Mouse (Mus musculus) central nervous system, embryonic 11.5 days (tissue): Measurements from ENCODE around the gene Jag1. TPM values are rescaled to one million over a fixed set of nuclear protein-coding genes. Genes with fewer than 3 reads are reported as not detected.

Experiments used
- polyA plus RNA-seq: library from polyadenylated mRNA; depleted of rRNA; stranded (reverse); fragments of >200 nt; gene quantifications from 2 replicates; pipeline ENCODE4 v1.2.3, GENCODE M21; 2012; rRNA removed

The Jag1 gene
- polyA plus RNA-seq = 16.1 and 17.5 TPM in 2 replicates

GRCm38 (mm10) chr2:137116025-137116674 lies at the start of gene Jag1:
TSS of gene Jag1 (minus strand) at chr2:137116644.

Other genes with a start within 250 kb of the Jag1 start
- gene AL731706.2, start 231.0 kb downstream of the Jag1 start, polyA plus RNA-seq = 14.5 and 38.9 TPM in 2 replicates
- 4.4 and 6.3 TPM in 2 replicates for gene Slx4ip, start 225.4 kb downstream of the Jag1 start, polyA plus RNA-seq
- 15.2 and 16.8 TPM in 2 replicates for gene AL731706.1, start 225.3 kb downstream of the Jag1 start, polyA plus RNA-seq
- gene Mkks, start 225.3 kb downstream of the Jag1 start, polyA plus RNA-seq = 7.1 and 11.7 TPM in 2 replicates